Mouse (Mus musculus) cerebellum, adult 2 months (tissue): ENCODE results near the gene Sec14l1. TPM values are rescaled to one million over a fixed set of nuclear protein-coding genes. Genes with fewer than 3 reads are reported as not detected.

Experiments
- DNase-seq, 2 experiments: peaks; one replicate each; pipeline ENCODE4 v3.0.0; 2021
- H3K27ac ChIP-seq: fragments of 200-500 bp; 2 replicates; pipeline ENCODE4 v1.5.1; 2012; ENCODE audit warnings: low read length, control low read depth, inconsistent platforms; ENCODE audit not compliant: insufficient read depth
- H3K27me3 ChIP-seq: fragments of 200-500 bp; 2 replicates; pipeline ENCODE4 v1.6.1; 2012; ENCODE audit warnings: inconsistent platforms, mild to moderate bottlenecking, low read length, moderate library complexity; ENCODE audit not compliant: control insufficient read depth, insufficient read depth
- H3K4me1 ChIP-seq: fragments of 200-500 bp; 2 replicates; pipeline ENCODE4 v1.6.1; 2011; ENCODE audit warnings: low read length; ENCODE audit not compliant: control insufficient read depth, insufficient read depth
- H3K4me3 ChIP-seq: fragments of 200-500 bp; replicated peaks from 2 replicates; pipeline ENCODE3; 2011; ENCODE audit warnings: mild to moderate bottlenecking, low read depth, low read length, control low read depth; ENCODE audit not compliant: insufficient read depth
- CTCF ChIP-seq: fragments of 200-500 bp; IDR thresholded peaks from 2 replicates; pipeline ENCODE4 v1.5.1; 2011; ENCODE audit warnings: low read depth, mild to moderate bottlenecking, control low read depth, low read length, moderate library complexity, borderline replicate concordance; ENCODE audit not compliant: insufficient read depth
- POLR2A ChIP-seq: fragments of 200-500 bp; IDR thresholded peaks from 2 replicates; pipeline ENCODE4 v1.6.1; 2011; ENCODE audit warnings: low read length, control low read depth, borderline replicate concordance; ENCODE audit not compliant: insufficient read depth
- WGBS: fragments of 180-500 bp; shearing (Covaris S2); methylation state at CpG from one replicate; pipeline ENCODE4 v1.1.7; 2018; 5-methylcytosine and 5-hydroxymethylcytosine counted together
- polyA plus RNA-seq: library from polyadenylated mRNA; depleted of rRNA; stranded (reverse); fragments of >200 nt; gene quantifications from 2 replicates; pipeline ENCODE4 v1.2.3, GENCODE M21; 2012

The Sec14l1 gene
- polyA plus RNA-seq, 1 experiment = 124 TPM

- no peak for DNase-seq
- WGBS = 72% methylated on average over 2 of the region's 2 CpGs
- no peak for TF ChIP-seq CTCF
- TF ChIP-seq POLR2A = no peak
- H3K27ac ChIP-seq = no peak overlapping the region
- no peak overlapping the region for H3K4me3 ChIP-seq
- H3K4me1 ChIP-seq = no peaks in the 10 kb centered on the region
- no peaks in the 10 kb centered on the region for H3K27me3 ChIP-seq
Observed at GRCm38 (mm10) chr11:117099372-117099771, 15.6 kb upstream of the Sec14l1 start.

GRCm38 (mm10) chr11:117101351-117101921 lies 13.5 kb upstream of the Sec14l1 start:
- Histone ChIP-seq H3K4me3 (no peak overlapping the region), H3K27ac (no peak overlapping the region; the same call in 1 of the 2 replicates), H3K27me3 (no peaks in the 10 kb centered on the region), H3K4me1 (no peaks in the 10 kb centered on the region)
- no peak for DNase-seq
- WGBS = 77% methylated on average over 8 of the region's 8 CpGs
- TF ChIP-seq POLR2A (no peak), CTCF (no peak)

DNA sequence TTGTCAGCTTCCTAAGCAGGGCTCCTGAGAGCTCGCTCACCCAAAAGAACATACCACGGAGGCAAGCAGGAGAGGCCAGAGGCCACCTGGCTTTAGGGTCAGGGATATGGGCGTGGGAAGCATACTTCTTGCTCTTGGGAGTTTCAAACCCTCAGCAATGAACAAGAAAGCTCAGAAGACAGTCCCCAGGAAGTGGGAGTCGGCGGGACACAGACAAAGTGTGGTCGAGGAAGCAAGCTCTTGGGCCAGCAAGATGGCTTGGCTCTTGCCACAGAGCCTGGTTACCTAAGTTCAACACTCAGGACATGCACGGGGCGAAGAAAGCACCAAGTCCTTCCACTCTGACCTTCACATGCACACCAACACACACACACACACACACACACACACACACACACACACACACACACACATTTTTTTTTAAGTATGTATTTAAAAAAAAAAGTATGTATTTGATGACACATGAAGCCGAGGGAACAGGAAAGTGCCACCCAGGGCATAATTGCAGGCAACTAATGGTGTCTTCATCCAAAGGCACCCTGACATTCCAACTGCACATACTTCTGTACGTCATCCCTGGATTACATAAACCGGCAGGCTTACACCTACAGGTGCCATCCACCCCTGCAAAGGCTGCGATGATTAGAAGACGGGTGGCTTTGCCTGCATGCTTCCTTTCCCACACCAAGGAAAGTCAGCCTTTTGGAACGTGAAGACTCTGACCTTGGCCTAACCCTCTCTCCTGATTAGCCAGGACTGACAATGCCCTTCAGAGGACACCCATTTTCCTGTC lies 12.8 kb upstream of the Sec14l1 start:
- no peak overlapping the region for H3K4me3 ChIP-seq
- no peak for DNase-seq
- H3K27ac ChIP-seq = no peak overlapping the region
- TF ChIP-seq POLR2A = no peak
- no peak for TF ChIP-seq CTCF
- 86% methylated on average over 14 of the region's 14 CpGs for WGBS
- no peaks in the 10 kb centered on the region for H3K4me1 ChIP-seq
- H3K27me3 ChIP-seq = no peaks in the 10 kb centered on the region

GRCm38 (mm10) chr11:117103523-117103922 lies 11.4 kb upstream of the Sec14l1 start:
- H3K27ac ChIP-seq = no peak overlapping the region
- H3K4me3 ChIP-seq = no peak overlapping the region
- 76% methylated on average over 10 of the region's 10 CpGs for WGBS
- H3K4me1 ChIP-seq = peaks cover 6% of the 10 kb centered on the region; the same call in 1 of the 2 replicates
- no peaks in the 10 kb centered on the region for H3K27me3 ChIP-seq
- TF ChIP-seq POLR2A (no peak), CTCF (no peak)
- DNase-seq = no peak

GRCm38 (mm10) chr11:117104044-117104757 lies 10.8 kb upstream of the Sec14l1 start:
- H3K4me3 ChIP-seq = no peak overlapping the region
- H3K4me1 ChIP-seq = peaks cover 10% of the 10 kb centered on the region
- no peak for DNase-seq
- WGBS = 81% methylated on average over 10 of the region's 10 CpGs
- TF ChIP-seq CTCF (no peak), POLR2A (no peak)
- H3K27me3 ChIP-seq = no peaks in the 10 kb centered on the region
- H3K27ac ChIP-seq = no peak overlapping the region

- H3K4me3 ChIP-seq = no peak overlapping the region
- 86% methylated on average over 3 of the region's 3 CpGs for WGBS
- peaks cover 13% of the 10 kb centered on the region for H3K4me1 ChIP-seq
- no peak overlapping the region for H3K27ac ChIP-seq
- DNase-seq = no peak
- no peaks in the 10 kb centered on the region for H3K27me3 ChIP-seq
- TF ChIP-seq CTCF (no peak), POLR2A (no peak)
Observed at GRCm38 (mm10) chr11:117105315-117105714, 9.7 kb upstream of the Sec14l1 start.

- no peak for DNase-seq
- TF ChIP-seq CTCF (no peak), POLR2A (no peak)
- Histone ChIP-seq H3K4me3 (no peak overlapping the region), H3K4me1 (peaks cover 13% of the 10 kb centered on the region), H3K27me3 (no peaks in the 10 kb centered on the region), H3K27ac (no peak overlapping the region)
- 94% methylated on average over 7 of the region's 7 CpGs for WGBS
Observed at GRCm38 (mm10) chr11:117105850-117106249, 9.1 kb upstream of the Sec14l1 start.
